Mouse (Mus musculus) liver, embryonic 13.5 days (tissue): ENCODE data around the gene Gm45623. TPM values are rescaled to one million over a fixed set of nuclear protein-coding genes. Genes with fewer than 3 reads are reported as not detected.
A peak's percentile ranks its signal among the peaks of the same experiment; 100 is the strongest.

Experiments used
- ATAC-seq: fragments of 200-750 bp; cut with Nextera tagmentation; 2 replicates; pipeline ENCODE4 v1.8.0; 2017; ENCODE audit warnings: low read depth, mild to moderate bottlenecking, moderate number of reproducible peaks, moderate library complexity
- DNase-seq: peaks from one replicate; pipeline ENCODE4 v3.0.0; 2022
- H3K27ac ChIP-seq: fragments of 300-500 bp; sonication (generic); 2 replicates; pipeline ENCODE4 v1.5.1; 2015; ENCODE audit warnings: moderate library complexity, mild to moderate bottlenecking, inconsistent platforms
- H3K27me3 ChIP-seq: fragments of 300-500 bp; sonication (generic); 2 replicates; pipeline ENCODE4 v1.6.1; 2015; ENCODE audit warnings: mild to moderate bottlenecking, inconsistent platforms
- H3K36me3 ChIP-seq: fragments of 300-500 bp; sonication (generic); 2 replicates; pipeline ENCODE4 v1.6.1; 2015; ENCODE audit warnings: mild to moderate bottlenecking, inconsistent platforms
- H3K4me1 ChIP-seq: fragments of 300-500 bp; sonication (generic); replicated peaks from 2 replicates; pipeline ENCODE4 v1.6.1; 2015; ENCODE audit warnings: inconsistent platforms
- H3K4me2 ChIP-seq: fragments of 300-500 bp; sonication (generic); 2 replicates; pipeline ENCODE4 v1.6.1; 2015; ENCODE audit warnings: inconsistent platforms, mild to moderate bottlenecking, moderate library complexity
- H3K4me3 ChIP-seq: fragments of 300-500 bp; sonication (generic); replicated peaks from 2 replicates; pipeline ENCODE4 v1.5.1; 2015; ENCODE audit warnings: mild to moderate bottlenecking, inconsistent platforms
- H3K9ac ChIP-seq: fragments of 300-500 bp; sonication (generic); 2 replicates; pipeline ENCODE4 v1.6.1; 2015; ENCODE audit warnings: mild to moderate bottlenecking, inconsistent platforms
- H3K9me3 ChIP-seq: fragments of 300-500 bp; sonication (generic); replicated peaks from 2 replicates; pipeline ENCODE4 v1.6.1; 2016; ENCODE audit warnings: inconsistent platforms
- WGBS: fragments of 180-500 bp; shearing (Covaris S2); methylation state at CpG from one replicate; pipeline ENCODE4 v1.1.7; 2015; ENCODE audit not compliant: insufficient replicate concordance; 5-methylcytosine and 5-hydroxymethylcytosine counted together
- polyA plus RNA-seq: library from polyadenylated mRNA; unstranded; fragments of >200 nt; fragmentation: Nextera tagmentation; extraction: Ambion mirVana; gene quantifications from 2 replicates; pipeline ENCODE4 v1.2.1, GENCODE M21; 2015

The Gm45623 gene
- polyA plus RNA-seq, 1 experiment from 2014 or later = not detected

- Histone ChIP-seq H3K27me3 (no peaks in the 10 kb centered on the region), H3K9me3 (no peaks in the 10 kb centered on the region), H3K4me2 (no peak overlapping the region), H3K27ac (no peak overlapping the region), H3K9ac (no peak overlapping the region), H3K36me3 (no peaks in the 10 kb centered on the region), H3K4me3 (no peak overlapping the region), H3K4me1 (no peaks in the 10 kb centered on the region)
- DNase-seq (no peak), ATAC-seq (no peak)
- WGBS = 44% methylated on average over 3 of the region's 3 CpGs
Observed at GRCm38 (mm10) chr13:56772592-56772991, 19.0 kb upstream of the Gm45623 start.

GRCm38 (mm10) chr13:56770786-56771185, 17.2 kb upstream of the Gm45623 start:
- Histone ChIP-seq H3K4me3 (no peak overlapping the region), H3K4me2 (no peak overlapping the region), H3K27me3 (0 out of 2 replicates have a peak, but pooled peaks cover 3% of the 10 kb centered on the region), H3K9me3 (no peaks in the 10 kb centered on the region), H3K4me1 (no peaks in the 10 kb centered on the region), H3K9ac (no peak overlapping the region), H3K36me3 (no peaks in the 10 kb centered on the region), H3K27ac (no peak overlapping the region)
- 39% methylated on average over 5 of the region's 5 CpGs for WGBS
- ATAC-seq (no peak), DNase-seq (no peak)

- DNase-seq (no peak), ATAC-seq (no peak)
- Histone ChIP-seq H3K36me3 (no peaks in the 10 kb centered on the region), H3K9ac (no peak overlapping the region), H3K4me1 (no peaks in the 10 kb centered on the region; the same call in 1 of the 2 replicates), H3K4me2 (no peak overlapping the region), H3K27ac (no peak overlapping the region), H3K27me3 (0 out of 2 replicates have a peak, but pooled peaks cover 3% of the 10 kb centered on the region), H3K4me3 (no peak overlapping the region), H3K9me3 (no peaks in the 10 kb centered on the region)
- 62% methylated on average over 1 of the region's 1 CpGs for WGBS
Observed at GRCm38 (mm10) chr13:56770136-56770578, 16.5 kb upstream of the Gm45623 start.

GRCm38 (mm10) chr13:56769431-56769830, 15.8 kb upstream of the Gm45623 start:
- H3K9ac ChIP-seq = no peak overlapping the region
- no peaks in the 10 kb centered on the region; the same call in 1 of the 2 replicates for H3K4me1 ChIP-seq
- no peaks in the 10 kb centered on the region for H3K36me3 ChIP-seq
- no peak for DNase-seq
- ATAC-seq = no peak
- 0 out of 2 replicates have a peak, but pooled peaks cover 3% of the 10 kb centered on the region for H3K27me3 ChIP-seq
- H3K4me2 ChIP-seq = no peak overlapping the region
- no peaks in the 10 kb centered on the region for H3K9me3 ChIP-seq
- WGBS = 35% methylated on average over 4 of the region's 4 CpGs
- no peak overlapping the region for H3K27ac ChIP-seq
- no peak overlapping the region for H3K4me3 ChIP-seq

GRCm38 (mm10) chr13:56766211-56766610, 12.6 kb upstream of the Gm45623 start:
- no peaks in the 10 kb centered on the region for H3K9me3 ChIP-seq
- DNase-seq = no peak
- H3K4me1 ChIP-seq = no peaks in the 10 kb centered on the region; the same call in 1 of the 2 replicates

GRCm38 (mm10) chr13:56765284-56766032, 11.8 kb upstream of the Gm45623 start:
- DNase-seq (no peak), ATAC-seq (no peak)
- Histone ChIP-seq H3K36me3 (no peaks in the 10 kb centered on the region), H3K4me2 (peak overlapping the region; percentile 47), H3K27ac (no peak overlapping the region), H3K4me1 (no peaks in the 10 kb centered on the region; the same call in 1 of the 2 replicates), H3K9me3 (no peaks in the 10 kb centered on the region), H3K9ac (no peak overlapping the region), H3K27me3 (peaks cover 26% of the 10 kb centered on the region), H3K4me3 (peak overlapping the region; percentile 18)
- 18% methylated on average over 25 of the region's 25 CpGs for WGBS

More at GRCm38 (mm10) chr13:56766211-56766610, 12.6 kb upstream of the Gm45623 start:
- Histone ChIP-seq H3K27ac (no peak overlapping the region), H3K4me2 (no peak overlapping the region), H3K9ac (no peak overlapping the region), H3K27me3 (peaks cover 26% of the 10 kb centered on the region), H3K36me3 (no peaks in the 10 kb centered on the region), H3K4me3 (no peak overlapping the region)
- 41% methylated on average over 5 of the region's 5 CpGs for WGBS
- ATAC-seq = no peak

- ATAC-seq = no peak
- no peak for DNase-seq
- no peaks in the 10 kb centered on the region; the same call in 1 of the 2 replicates for H3K4me1 ChIP-seq
- no peak overlapping the region for H3K27ac ChIP-seq
- H3K9me3 ChIP-seq = no peaks in the 10 kb centered on the region
- WGBS = 22% methylated on average over 13 of the region's 13 CpGs
- peaks cover 26% of the 10 kb centered on the region for H3K27me3 ChIP-seq
- no peak overlapping the region for H3K9ac ChIP-seq
- H3K36me3 ChIP-seq = no peaks in the 10 kb centered on the region
- H3K4me2 ChIP-seq = no peak overlapping the region
- no peak overlapping the region for H3K4me3 ChIP-seq
Observed at GRCm38 (mm10) chr13:56762446-56763229, 9.0 kb upstream of the Gm45623 start.

- no peak overlapping the region for H3K4me2 ChIP-seq
- WGBS = 8% methylated on average over 6 of the region's 6 CpGs
- H3K4me1 ChIP-seq = peaks cover 1% of the 10 kb centered on the region; the same call in 1 of the 2 replicates
- no peak overlapping the region for H3K4me3 ChIP-seq
- H3K27me3 ChIP-seq = peaks cover 56% of the 10 kb centered on the region
- peak; percentile 42 for DNase-seq
- H3K27ac ChIP-seq = no peak overlapping the region
- H3K36me3 ChIP-seq = no peaks in the 10 kb centered on the region
- no peaks in the 10 kb centered on the region for H3K9me3 ChIP-seq
- ATAC-seq = 0 out of 2 replicates have a peak, but pooled peaks have one; percentile 20
- no peak overlapping the region for H3K9ac ChIP-seq
Observed at GRCm38 (mm10) chr13:56758492-56758891, 4.9 kb upstream of the Gm45623 start.

GRCm38 (mm10) chr13:56757201-56757600, 3.6 kb upstream of the Gm45623 start:
- Histone ChIP-seq H3K4me3 (no peak overlapping the region), H3K9me3 (no peaks in the 10 kb centered on the region), H3K27me3 (peaks cover 58% of the 10 kb centered on the region), H3K4me2 (no peak overlapping the region), H3K9ac (no peak overlapping the region), H3K4me1 (peaks cover 12% of the 10 kb centered on the region), H3K27ac (no peak overlapping the region), H3K36me3 (no peaks in the 10 kb centered on the region)
- DNase-seq (no peak), ATAC-seq (no peak)
- WGBS = 42% methylated on average over 12 of the region's 12 CpGs

GRCm38 (mm10) chr13:56755871-56756270, 2.2 kb upstream of the Gm45623 start:
- ATAC-seq = peak; percentile 14; the same call in 1 of the 2 replicates
- WGBS = 46% methylated on average over 6 of the region's 6 CpGs
- H3K4me2 ChIP-seq = no peak overlapping the region
- H3K27ac ChIP-seq = no peak overlapping the region
- H3K36me3 ChIP-seq = no peaks in the 10 kb centered on the region
- no peak overlapping the region for H3K9ac ChIP-seq
- peaks cover 64% of the 10 kb centered on the region for H3K27me3 ChIP-seq
- DNase-seq = no peak
- H3K4me3 ChIP-seq = no peak overlapping the region
- no peaks in the 10 kb centered on the region for H3K9me3 ChIP-seq
- H3K4me1 ChIP-seq = peaks cover 12% of the 10 kb centered on the region

- Histone ChIP-seq H3K4me3 (peak overlapping the region; percentile 43), H3K9me3 (no peaks in the 10 kb centered on the region), H3K4me2 (peak overlapping the region; percentile 58), H3K9ac (no peak overlapping the region), H3K36me3 (no peaks in the 10 kb centered on the region), H3K27ac (no peak overlapping the region), H3K27me3 (peaks cover 75% of the 10 kb centered on the region), H3K4me1 (peaks cover 12% of the 10 kb centered on the region)
- DNase-seq (no peak), ATAC-seq (no peak)
- WGBS = 5% methylated on average over 41 of the region's 41 CpGs
Observed at GRCm38 (mm10) chr13:56752474-56753191, 994 bp downstream of the Gm45623 start.
